Mouse (Mus musculus): ENCODE measurements at regions not wholly inside any gene's neighbourhood (a gene's known extent, or its start where the extent isn't known, plus 50 kb on each side); places are given as distances from the start of the nearest gene placed in this dataset.

GRCm38 (mm10) chr13:38281712-38282111 is 63.2 kb upstream of the Bmp6 start:
- DNase-seq (ENCODE audit: extremely low spot score, low spot score): no peak

DNA sequence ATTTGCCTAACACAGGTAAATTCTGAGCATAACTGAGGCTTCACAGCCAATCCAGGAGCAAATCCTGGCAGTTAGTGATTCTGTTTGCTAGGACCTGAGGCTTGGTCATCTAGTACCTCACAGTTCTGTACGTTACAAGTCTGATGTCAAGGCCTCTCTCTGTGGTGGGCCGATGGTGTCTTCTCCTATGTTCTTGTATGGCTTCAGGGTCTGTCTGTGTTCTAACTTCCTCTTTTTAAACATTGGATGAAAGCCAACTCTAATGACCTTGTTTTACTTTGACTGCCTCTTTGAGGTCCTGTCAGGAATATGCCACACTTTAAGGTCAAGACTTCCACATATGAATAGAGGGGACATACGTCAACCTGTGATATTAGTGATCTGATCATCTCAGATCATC is 56.9 kb upstream of the Bmp6 start:
- DNase-seq (ENCODE audit: extremely low spot score, low spot score): no peak

- DNase-seq (ENCODE audit: extremely low spot score, low spot score): no peak
These were observed 56.1 kb upstream of the Bmp6 start for GRCm38 (mm10) chr13:38288572-38289440.

DNA sequence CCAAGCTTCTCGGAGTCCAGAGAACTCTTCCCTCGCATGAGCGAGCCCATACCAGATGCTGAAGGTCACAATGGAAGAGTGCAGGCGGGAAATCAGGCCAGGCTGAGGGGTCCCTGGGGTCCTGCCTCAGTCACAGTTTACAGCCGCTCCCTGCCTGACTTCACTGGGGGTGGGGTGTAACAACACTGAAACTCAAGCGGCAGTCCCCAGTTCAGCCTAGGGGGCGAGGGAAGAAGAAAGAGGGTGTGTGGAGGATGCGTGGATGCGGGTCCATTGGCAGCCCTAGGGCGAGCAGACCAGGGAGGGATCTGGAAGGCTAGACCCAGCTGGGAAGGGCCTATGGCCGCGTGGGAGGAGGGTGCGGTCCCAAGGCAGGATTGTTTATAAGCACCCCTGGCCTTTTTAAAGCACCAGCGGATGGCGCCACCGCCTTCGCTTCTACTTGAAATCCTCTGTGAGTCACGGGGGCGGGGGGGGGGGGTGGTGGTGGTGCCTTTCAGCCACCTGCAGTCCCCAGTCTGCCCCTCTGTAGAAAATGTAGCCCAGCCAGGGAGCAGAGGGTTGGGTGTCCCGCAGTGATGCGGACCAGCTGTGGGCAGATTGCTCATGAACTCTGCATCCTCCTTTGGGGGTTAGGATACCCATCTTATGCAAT is 54.5 kb upstream of the Bmp6 start:
- peak; percentile 39 for DNase-seq (ENCODE audit: extremely low spot score, low spot score)

DNA sequence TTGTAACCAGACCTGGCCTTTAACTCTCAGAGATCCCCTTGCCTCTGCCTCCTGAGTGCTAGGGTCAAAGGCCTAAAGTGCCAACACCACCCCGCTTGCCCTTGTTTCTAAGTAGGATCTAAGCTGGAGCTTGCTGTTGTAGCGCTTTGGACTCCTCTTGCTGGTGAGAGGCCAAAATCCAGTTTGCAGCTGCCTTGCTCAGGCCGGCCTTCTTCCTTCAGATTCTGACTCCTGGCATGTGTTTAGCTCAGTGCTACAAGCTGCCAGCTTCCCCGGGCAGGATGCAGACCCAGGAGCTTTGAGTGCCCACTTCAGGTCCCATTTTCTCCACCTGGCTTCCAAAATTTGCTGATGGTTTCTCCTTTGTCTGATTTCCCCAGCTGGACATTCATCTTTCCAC is 53.4 kb upstream of the Bmp6 start:
- no peak for DNase-seq (ENCODE audit: extremely low spot score, low spot score)
